Mouse (Mus musculus): Measurements from ENCODE around the gene Mybl2.
"Not testable (repeated sequence)": the region's sequence is repeated elsewhere in the genome, so short reads cannot be mapped to it uniquely, and the experiment has no call there.

Gene Mybl2

GRCm38 (mm10) chr2:163054335-163054840 is at the start of gene Mybl2:
Gene Mybl2, plus strand, starts transcription at chr2:163054687.
- DNase-seq (ENCODE audit: low read depth, low spot score), result peak; percentile 73

GRCm38 (mm10) chr2:163007299-163007698 is 47.2 kb upstream of the Mybl2 start:
- no peak for DNase-seq (ENCODE audit: low read depth, low spot score)

- peak; percentile 90 for DNase-seq (ENCODE audit: low read depth, low spot score)
Observed at GRCm38 (mm10) chr2:163016916-163017743, 37.4 kb upstream of the Mybl2 start, which contains the start of gene Ift52. Gene Ift52, plus strand, starts transcription at chr2:163017354.

GRCm38 (mm10) chr2:163031289-163031688 is 23.2 kb upstream of the Mybl2 start:
- no peak for DNase-seq (ENCODE audit: low read depth, low spot score)

GRCm38 (mm10) chr2:163031757-163032156 is 22.7 kb upstream of the Mybl2 start:
- DNase-seq (ENCODE audit: low read depth, low spot score), result no peak

GRCm38 (mm10) chr2:163032622-163033021 is 21.9 kb upstream of the Mybl2 start:
- no peak for DNase-seq (ENCODE audit: low read depth, low spot score)

- no peak for DNase-seq (ENCODE audit: low read depth, low spot score)
Observed at GRCm38 (mm10) chr2:163039940-163040339, 14.5 kb upstream of the Mybl2 start.

- peak; percentile 27 for DNase-seq (ENCODE audit: low read depth, low spot score)
Observed at GRCm38 (mm10) chr2:163048125-163048524, 6.4 kb upstream of the Mybl2 start.

GRCm38 (mm10) chr2:163049116-163049515 is 5.4 kb upstream of the Mybl2 start:
- no peak for DNase-seq (ENCODE audit: low read depth, low spot score)

GRCm38 (mm10) chr2:163051691-163052090 is 2.8 kb upstream of the Mybl2 start:
- no peak for DNase-seq (ENCODE audit: low read depth, low spot score)

GRCm38 (mm10) chr2:163052101-163052500 is 2.4 kb upstream of the Mybl2 start:
- no peak for DNase-seq (ENCODE audit: low read depth, low spot score)

GRCm38 (mm10) chr2:163052826-163053225 is 1.7 kb upstream of the Mybl2 start:
- DNase-seq (ENCODE audit: low read depth, low spot score), result no peak

GRCm38 (mm10) chr2:163054891-163055494 is 506 bp downstream of the Mybl2 start:
- DNase-seq (ENCODE audit: low read depth, low spot score), result no peak

GRCm38 (mm10) chr2:163055715-163056114 is 1.2 kb downstream of the Mybl2 start:
- no peak for DNase-seq (ENCODE audit: low read depth, low spot score)

GRCm38 (mm10) chr2:163056584-163056983 is 2.1 kb downstream of the Mybl2 start:
- DNase-seq (ENCODE audit: low read depth, low spot score), result no peak

GRCm38 (mm10) chr2:163058981-163059380 is 4.5 kb downstream of the Mybl2 start:
- DNase-seq (ENCODE audit: low read depth, low spot score), result not testable (repeated sequence)

GRCm38 (mm10) chr2:163060630-163061029 is 6.1 kb downstream of the Mybl2 start:
- DNase-seq (ENCODE audit: low read depth, low spot score), result no peak

GRCm38 (mm10) chr2:163061203-163062118 is 7.0 kb downstream of the Mybl2 start:
- no peak for DNase-seq (ENCODE audit: low read depth, low spot score)

GRCm38 (mm10) chr2:163062119-163062508 is 7.6 kb downstream of the Mybl2 start:
- no peak for DNase-seq (ENCODE audit: low read depth, low spot score)

GRCm38 (mm10) chr2:163066326-163066725 is 11.8 kb downstream of the Mybl2 start:
- DNase-seq (ENCODE audit: low read depth, low spot score), result no peak

GRCm38 (mm10) chr2:163067233-163067632 is 12.7 kb downstream of the Mybl2 start:
- DNase-seq (ENCODE audit: low read depth, low spot score), result no peak

GRCm38 (mm10) chr2:163070213-163070612 is 15.7 kb downstream of the Mybl2 start:
- no peak for DNase-seq (ENCODE audit: low read depth, low spot score)

Data from telencephalon, adult 2 months (tissue).